Mouse (Mus musculus) frontal cortex, postnatal 10 days (tissue): ENCODE data around the gene Sectm1a.
"Not testable (repeated sequence)": the region's sequence is repeated elsewhere in the genome, so short reads cannot be mapped to it uniquely, and the experiment has no call there.

Experiments used
- DNase-seq, 2 experiments: peaks; one replicate each; pipeline ENCODE4 v3.0.0; 2022; ENCODE audit warnings: low spot score in 2 of 2, mixed read lengths in 1 of 2

Gene Sectm1a

GRCm38 (mm10) chr11:121081120-121081519 lies at the start of gene Sectm1a:
Sectm1a (minus strand) TSS chr11:121081220.
- DNase-seq = no peak

- no peak for DNase-seq
These were observed 48.6 kb upstream of the Sectm1a start for GRCm38 (mm10) chr11:121129616-121130015.

DNA sequence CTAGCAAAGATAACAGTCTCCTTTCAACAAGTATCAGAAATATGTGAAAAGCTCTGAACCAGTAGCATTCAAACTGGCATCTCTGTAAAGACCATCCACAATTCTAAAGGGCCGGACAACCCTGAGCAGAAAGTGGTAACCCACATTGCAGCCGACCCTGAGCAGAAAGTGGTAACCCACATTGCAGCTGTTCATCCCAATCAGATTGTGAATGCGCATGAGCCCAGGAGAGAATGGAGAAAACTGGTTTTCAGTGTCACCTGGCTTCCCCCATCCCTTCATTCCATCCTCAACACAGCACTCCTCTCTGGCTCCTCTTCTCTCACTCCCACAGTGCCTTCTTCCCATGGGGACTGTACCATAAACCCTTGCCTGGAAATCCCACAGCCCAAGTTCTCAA lies 46.4 kb upstream of the Sectm1a start:
- no peak for DNase-seq

GRCm38 (mm10) chr11:121126395-121126794 lies 45.4 kb upstream of the Sectm1a start:
- DNase-seq = no peak

DNA sequence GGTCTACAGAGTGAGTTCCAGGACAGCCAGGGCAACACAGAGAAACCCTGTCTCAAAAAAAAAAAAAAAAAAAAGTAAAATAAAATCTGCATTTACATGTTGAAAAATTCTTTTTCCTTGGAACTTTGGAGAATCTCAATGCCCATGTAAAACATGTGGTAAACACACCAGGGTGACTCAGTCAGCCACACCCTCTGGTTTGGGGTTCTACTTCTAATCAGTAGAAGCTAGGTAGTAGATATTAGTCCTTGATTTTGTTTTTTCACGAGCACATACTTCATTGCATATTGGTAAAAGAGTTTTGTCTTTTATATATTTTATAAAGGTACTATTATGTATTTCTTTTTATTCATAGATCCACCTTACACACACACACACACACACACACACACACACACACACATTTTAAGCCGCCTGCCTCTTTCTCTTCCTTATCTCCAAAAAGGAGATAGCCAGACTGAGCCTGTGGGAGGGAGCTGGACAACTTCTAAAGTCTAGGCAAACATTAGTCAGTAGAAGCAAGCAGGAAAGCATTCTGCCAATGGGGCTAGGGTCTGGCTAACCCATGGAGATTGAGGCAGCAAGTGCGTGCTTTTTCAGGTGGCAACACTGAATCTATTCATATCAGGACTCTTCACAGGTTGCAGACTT lies 44.6 kb upstream of the Sectm1a start:
- DNase-seq = no peak

GRCm38 (mm10) chr11:121123438-121123837 lies 42.4 kb upstream of the Sectm1a start:
- DNase-seq = no peak

DNA sequence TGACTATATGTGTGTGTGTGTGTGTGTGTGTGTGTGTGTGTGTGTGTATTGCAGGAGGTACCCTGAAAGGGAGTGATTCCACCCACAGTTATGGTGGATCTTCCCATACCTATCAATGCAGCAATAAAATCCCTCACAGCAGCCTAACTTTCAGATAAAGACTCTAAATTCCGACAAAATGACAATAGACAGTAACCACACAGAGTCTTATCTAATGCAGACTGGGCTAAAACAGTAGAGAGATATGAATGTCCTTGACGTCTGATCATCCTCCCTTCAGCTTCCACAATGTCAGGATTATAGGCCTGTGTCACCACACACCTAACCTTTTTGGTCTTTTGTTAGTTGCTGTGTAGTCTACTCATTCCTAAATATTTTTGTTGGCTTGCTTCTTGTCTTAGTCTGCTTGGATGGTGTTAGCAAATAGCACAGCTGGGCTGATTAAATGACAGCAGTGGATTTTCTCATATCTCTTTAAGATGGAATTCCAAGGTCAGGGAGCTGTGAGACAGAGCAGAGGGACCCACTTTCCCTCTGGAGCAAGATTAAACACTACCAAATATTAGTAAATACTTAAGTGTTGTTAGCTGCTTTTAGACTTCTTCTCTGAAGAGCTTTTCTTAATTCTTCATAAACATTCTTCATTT lies 41.1 kb upstream of the Sectm1a start:
- no peak for DNase-seq

- DNase-seq = no peak
These were observed 40.1 kb upstream of the Sectm1a start for GRCm38 (mm10) chr11:121121151-121121550.

DNA sequence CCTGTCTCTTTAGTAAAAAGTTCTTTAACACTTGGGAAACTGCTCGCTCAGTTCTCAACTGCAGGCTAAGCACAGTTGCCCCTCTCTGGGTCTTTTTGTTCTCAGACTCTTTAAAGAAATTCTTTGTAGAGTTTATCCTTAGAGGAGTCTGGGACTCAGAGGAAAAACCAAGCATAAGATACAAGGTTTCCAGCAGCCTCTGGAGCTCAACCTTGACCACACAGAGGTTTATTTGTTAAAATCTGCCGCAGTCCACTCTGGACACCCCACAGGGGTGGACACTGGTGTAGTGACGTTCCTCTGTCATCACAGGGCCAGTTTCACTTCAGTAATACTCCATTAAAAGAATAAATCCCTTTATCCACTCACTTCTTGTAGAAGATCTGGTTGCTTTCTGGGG lies 37.6 kb upstream of the Sectm1a start, which contains the start of gene Tex19.2:
Tex19.2 (minus strand) TSS at position 101 of the 400 bp plus-strand sequence.
- DNase-seq = no peak

DNA sequence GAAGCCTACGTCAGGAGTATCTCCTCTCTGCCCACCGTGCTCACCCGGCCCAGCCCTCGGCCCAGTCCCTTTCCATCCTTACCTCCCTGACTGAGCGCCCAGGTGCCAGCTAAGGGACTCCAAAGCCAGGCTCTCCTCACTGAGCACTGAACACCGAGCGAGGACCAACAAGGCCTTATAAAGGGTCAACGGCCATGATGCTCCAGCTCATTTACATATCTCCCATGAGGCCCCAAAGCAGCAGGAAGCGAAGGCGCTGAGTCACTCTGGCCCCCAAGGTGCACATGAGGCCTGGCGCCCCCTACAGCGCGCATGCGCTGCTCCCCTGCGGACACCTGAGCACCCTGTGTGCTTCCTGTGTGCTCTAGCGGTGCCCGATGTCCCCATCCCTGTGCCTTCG lies 37.1 kb upstream of the Sectm1a start:
- DNase-seq = no peak

GRCm38 (mm10) chr11:121112091-121112775 lies 31.2 kb upstream of the Sectm1a start:
- no peak for DNase-seq

GRCm38 (mm10) chr11:121111601-121112000 lies 30.6 kb upstream of the Sectm1a start:
- DNase-seq = no peak

- DNase-seq = no peak
These were observed 30.0 kb upstream of the Sectm1a start for GRCm38 (mm10) chr11:121111051-121111450.

DNA sequence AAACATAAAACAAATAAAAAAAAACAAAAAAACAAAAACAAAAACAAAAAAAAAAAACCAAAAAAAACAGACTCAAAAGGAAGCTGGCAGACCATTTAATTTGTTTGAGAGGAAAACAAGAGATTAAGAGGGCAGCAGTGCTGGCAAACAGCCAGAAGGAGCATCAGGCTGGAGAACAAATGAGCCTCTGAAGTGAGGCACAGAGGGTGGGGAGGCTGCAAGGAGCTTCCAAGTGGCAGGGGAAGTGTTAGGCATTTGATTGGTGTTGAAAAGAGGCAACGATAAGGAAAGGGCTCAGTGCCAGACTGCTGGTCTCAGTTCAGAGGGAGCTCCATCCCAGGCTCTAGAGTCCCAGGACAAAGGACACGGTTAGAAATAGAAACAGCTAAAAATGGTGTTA lies 29.0 kb upstream of the Sectm1a start:
- DNase-seq = peak in 1 of 2 experiments; percentile 22

DNA sequence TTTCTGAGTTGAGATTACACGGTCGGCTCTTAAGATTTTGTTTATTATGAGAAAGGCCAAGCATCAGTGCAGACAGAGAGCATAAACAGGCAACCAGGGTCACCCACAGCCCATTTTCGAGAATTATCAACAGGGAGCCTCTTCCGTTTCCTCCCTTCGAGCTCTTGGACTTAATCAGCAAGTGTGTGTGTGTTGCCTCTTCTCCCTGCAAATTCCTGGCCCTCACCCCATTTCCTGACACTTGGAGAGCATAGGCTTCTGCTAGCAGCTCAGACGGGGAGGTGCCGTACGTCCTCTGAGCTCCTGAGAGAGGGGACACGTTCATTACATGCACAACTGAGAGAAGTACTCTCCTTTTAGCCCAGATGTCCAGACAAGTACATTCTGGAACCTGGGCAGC lies 27.0 kb upstream of the Sectm1a start:
- DNase-seq = no peak

DNA sequence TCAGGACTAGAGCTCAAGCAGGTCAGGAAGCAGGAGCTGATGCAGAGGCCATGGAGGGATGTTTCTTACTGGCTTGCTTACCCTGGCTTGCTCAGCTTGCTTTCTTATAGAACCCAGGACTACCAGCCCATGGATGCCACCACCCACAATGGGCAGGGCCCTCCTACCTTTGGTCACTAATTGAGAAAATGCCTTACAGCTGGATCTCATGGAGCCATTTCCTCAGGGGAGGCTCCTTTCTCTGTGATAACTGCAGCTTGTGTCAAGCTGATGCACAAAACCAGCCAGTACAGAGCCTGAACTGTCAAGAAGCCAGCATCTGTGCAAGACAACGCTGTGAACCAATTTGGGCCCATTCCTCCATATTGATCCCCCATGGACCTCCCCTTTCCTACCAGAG lies 26.2 kb upstream of the Sectm1a start:
- not testable (repeated sequence) for DNase-seq

- DNase-seq = no peak
These were observed 20.2 kb upstream of the Sectm1a start for GRCm38 (mm10) chr11:121101124-121101805.

DNA sequence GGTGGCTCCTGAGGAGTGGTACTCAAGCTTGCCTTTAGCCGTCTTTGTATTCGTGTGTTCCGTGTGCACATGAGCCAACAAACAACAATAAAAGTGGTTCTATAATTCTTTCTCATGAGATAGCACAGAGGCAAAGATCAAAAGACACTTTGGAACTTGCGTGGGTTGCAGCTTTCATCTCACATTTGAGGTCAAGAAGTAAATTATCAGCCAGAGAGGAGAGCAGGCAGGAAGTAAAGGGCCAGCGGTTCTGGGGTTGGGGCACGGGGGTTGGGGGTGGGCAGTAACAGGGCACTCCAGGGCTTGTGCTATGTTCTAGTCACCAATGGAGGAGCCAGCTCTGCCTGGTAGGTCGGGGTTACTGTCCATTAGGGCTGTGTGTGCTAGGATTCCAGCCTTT lies 19.7 kb upstream of the Sectm1a start:
- no peak for DNase-seq

GRCm38 (mm10) chr11:121099762-121100161 lies 18.7 kb upstream of the Sectm1a start:
- DNase-seq = no peak

GRCm38 (mm10) chr11:121092606-121093585 lies 11.9 kb upstream of the Sectm1a start:
- no peak for DNase-seq

GRCm38 (mm10) chr11:121090943-121091342 lies 9.9 kb upstream of the Sectm1a start:
- no peak for DNase-seq
